Mouse (Mus musculus) lung, embryonic 16.5 days (tissue): ENCODE results near the gene CN725425. TPM values are rescaled to one million over a fixed set of nuclear protein-coding genes. Genes with fewer than 3 reads are reported as not detected.

Experiments
- ATAC-seq: fragments of 200-750 bp; cut with Nextera tagmentation; 2 replicates; pipeline ENCODE4 v1.8.0; 2017; ENCODE audit warnings: low read depth, mild to moderate bottlenecking, moderate library complexity
- H3K27ac ChIP-seq: fragments of 300-500 bp; sonication (generic); 2 replicates; pipeline ENCODE4 v1.5.1; 2014; ENCODE audit warnings: mild to moderate bottlenecking, control low read depth, low read length
- H3K27me3 ChIP-seq: fragments of 300-500 bp; sonication (generic); 2 replicates; pipeline ENCODE4 v1.6.1; 2014; ENCODE audit warnings: low read depth, low read length, mixed read lengths; ENCODE audit not compliant: control insufficient read depth, insufficient read depth
- H3K36me3 ChIP-seq: fragments of 300-500 bp; sonication (generic); 2 replicates; pipeline ENCODE4 v1.6.1; 2014; ENCODE audit warnings: low read length; ENCODE audit not compliant: control insufficient read depth, insufficient read depth
- H3K4me1 ChIP-seq: fragments of 300-500 bp; sonication (generic); replicated peaks from 2 replicates; pipeline ENCODE4 v1.6.1; 2014; ENCODE audit warnings: low read length, mixed read lengths; ENCODE audit not compliant: control insufficient read depth, insufficient read depth
- H3K4me2 ChIP-seq: fragments of 300-500 bp; sonication (generic); 2 replicates; pipeline ENCODE4 v1.6.1; 2014; ENCODE audit warnings: low read depth, low read length, control low read depth
- H3K4me3 ChIP-seq: fragments of 300-500 bp; sonication (generic); 2 replicates; pipeline ENCODE4 v1.5.1; 2014; ENCODE audit warnings: mild to moderate bottlenecking, low read length, control low read depth
- H3K9ac ChIP-seq: fragments of 300-500 bp; sonication (generic); 2 replicates; pipeline ENCODE4 v1.6.1; 2014; ENCODE audit warnings: low read length, control low read depth
- H3K9me3 ChIP-seq: fragments of 300-500 bp; sonication (generic); 2 replicates; pipeline ENCODE4 v1.6.1; 2016; ENCODE audit warnings: low read length; ENCODE audit not compliant: control insufficient read depth
- WGBS: fragments of 180-500 bp; shearing (Covaris S2); extraction: QIAGEN DNeasy Blood & Tissue Kit; methylation state at CpG from one replicate; pipeline ENCODE4 v1.1.7; 2014; 5-methylcytosine and 5-hydroxymethylcytosine counted together
- polyA plus RNA-seq: library from polyadenylated mRNA; unstranded; fragments of >200 nt; fragmentation: Nextera tagmentation; extraction: Ambion mirVana; gene quantifications from 2 replicates; pipeline ENCODE4 v1.2.1, GENCODE M21; 2015

The CN725425 gene
- not detected in 2 replicates for polyA plus RNA-seq

DNA sequence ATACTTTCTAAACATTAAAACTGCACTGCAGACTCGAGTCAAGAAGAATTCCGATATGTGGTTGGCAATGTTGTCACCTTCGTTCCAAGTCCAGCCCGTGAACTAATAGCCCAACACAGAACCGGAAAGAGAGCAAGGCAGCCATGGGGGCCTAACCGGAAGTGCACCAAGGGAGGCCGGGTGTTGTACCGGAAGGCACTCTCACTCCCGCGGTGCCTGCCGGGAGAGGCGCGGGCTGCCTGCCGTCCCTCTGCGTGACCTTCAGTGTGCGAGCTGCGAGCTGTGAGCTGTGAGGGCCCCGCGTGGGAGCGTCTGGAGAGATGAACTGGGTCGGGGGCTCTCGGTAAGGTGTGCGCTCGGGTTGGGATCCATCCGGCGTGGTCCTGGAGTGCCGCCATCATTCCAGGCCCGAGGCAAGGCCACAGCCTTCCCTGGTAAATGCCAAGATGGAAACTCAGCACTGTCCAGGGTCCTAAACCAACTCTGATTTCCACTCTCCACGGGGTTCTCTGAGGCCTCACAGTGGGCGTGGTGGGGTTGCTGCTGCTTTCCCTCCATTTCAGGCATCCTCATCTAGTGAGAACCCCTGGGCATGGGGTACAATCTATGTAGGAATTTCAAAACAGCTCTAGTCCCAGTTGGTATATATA, at the start of gene CN725425:
CN725425 (plus strand) TSS at position 239 of the 650 bp plus-strand sequence.
- no peaks in the 10 kb centered on the region for H3K4me1 ChIP-seq
- no peaks in the 10 kb centered on the region for H3K9me3 ChIP-seq
- H3K4me3 ChIP-seq = no peak within 1 kb of the TSS
- WGBS = 89% methylated on average over 29 of the region's 30 CpGs
- no peaks in the 10 kb centered on the region for H3K27me3 ChIP-seq
- H3K36me3 ChIP-seq = no peaks in the 10 kb centered on the region
- no peak for ATAC-seq
- H3K27ac ChIP-seq = no peak within 1 kb of the TSS
- no peak within 1 kb of the TSS for H3K4me2 ChIP-seq
- H3K9ac ChIP-seq = no peak within 1 kb of the TSS

DNA sequence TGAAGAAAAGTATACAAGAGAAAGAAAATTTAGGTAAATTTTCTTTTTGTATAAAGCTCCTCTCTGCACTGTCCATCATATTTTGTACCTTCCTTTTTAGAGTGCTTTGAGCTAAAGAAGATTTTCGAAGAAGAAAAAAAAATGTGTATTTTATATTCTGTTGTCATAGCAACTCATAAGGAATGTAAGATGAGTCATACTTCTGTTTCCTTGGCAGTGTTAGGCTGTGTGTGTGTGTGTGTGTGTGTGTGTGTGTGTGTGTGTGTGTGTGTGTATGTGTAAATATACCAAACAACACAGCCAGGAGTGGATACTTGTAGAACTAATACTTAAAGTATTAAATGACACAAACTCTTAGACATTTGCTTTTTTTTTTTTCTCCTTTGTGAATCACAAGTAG, 46.7 kb upstream of the CN725425 start:
- no peak overlapping the region for H3K9ac ChIP-seq
- ATAC-seq = no peak
- whole genome bisulfite sequencing = 28% methylated on average over 1 of the region's 1 CpGs

DNA sequence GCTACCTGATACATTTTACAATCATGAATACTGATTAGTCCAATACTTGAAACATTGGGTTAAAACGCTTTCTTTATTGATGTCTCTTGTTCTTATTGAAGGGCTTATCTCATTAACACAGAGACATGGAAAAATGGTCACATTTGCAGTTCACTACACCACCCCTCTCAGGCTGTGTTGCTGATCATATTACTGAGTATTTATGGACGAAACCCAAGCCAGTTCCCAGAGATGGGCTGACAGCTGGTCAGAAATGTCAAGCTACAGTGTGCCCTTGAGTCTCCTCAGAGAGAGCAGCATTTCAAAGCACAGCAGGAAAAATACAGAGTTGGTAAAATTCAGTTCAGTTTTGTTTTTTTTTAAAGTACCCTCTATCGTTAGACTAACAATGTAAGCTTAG, 46.0 kb upstream of the CN725425 start:
- Histone ChIP-seq H3K9me3 (no peaks in the 10 kb centered on the region), H3K4me3 (no peak overlapping the region), H3K4me1 (no peaks in the 10 kb centered on the region), H3K9ac (no peak overlapping the region), H3K36me3 (no peaks in the 10 kb centered on the region; the same call in 1 of the 2 replicates), H3K4me2 (no peak overlapping the region), H3K27me3 (no peaks in the 10 kb centered on the region), H3K27ac (no peak overlapping the region)
- 76% methylated on average over 3 of the region's 3 CpGs for WGBS
- ATAC-seq = no peak

More for the DNA sequence above, 46.7 kb upstream of the CN725425 start:
- Histone ChIP-seq H3K4me2 (no peak overlapping the region), H3K4me1 (no peaks in the 10 kb centered on the region), H3K27me3 (no peaks in the 10 kb centered on the region), H3K36me3 (no peaks in the 10 kb centered on the region; the same call in 1 of the 2 replicates), H3K27ac (no peak overlapping the region), H3K4me3 (no peak overlapping the region), H3K9me3 (no peaks in the 10 kb centered on the region)

DNA sequence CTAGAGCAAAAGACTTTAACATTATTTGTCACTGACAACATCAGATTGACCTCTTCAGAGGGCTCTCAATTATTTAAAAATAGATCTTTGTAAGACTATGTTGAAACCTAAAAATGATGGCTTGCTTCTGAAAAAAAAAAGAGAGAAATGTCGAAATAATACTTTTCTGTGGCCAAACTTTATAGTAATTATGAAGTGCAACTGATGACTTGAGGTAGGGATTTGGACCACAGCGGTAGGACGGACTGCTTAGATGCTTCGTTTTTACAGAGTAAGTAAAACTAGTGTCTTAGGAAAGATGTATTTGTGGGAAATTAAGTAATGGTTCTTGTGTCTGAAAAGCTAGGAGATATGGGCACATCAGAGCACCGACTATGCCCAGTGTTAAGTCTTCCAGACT, 38.1 kb upstream of the CN725425 start:
- Histone ChIP-seq H3K4me3 (no peak overlapping the region), H3K36me3 (no peaks in the 10 kb centered on the region; the same call in 1 of the 2 replicates), H3K9ac (no peak overlapping the region), H3K27me3 (no peaks in the 10 kb centered on the region), H3K4me1 (no peaks in the 10 kb centered on the region), H3K27ac (no peak overlapping the region), H3K4me2 (no peak overlapping the region), H3K9me3 (no peaks in the 10 kb centered on the region)
- ATAC-seq = peak; percentile 59
- WGBS = 61% methylated on average over 5 of the region's 5 CpGs

DNA sequence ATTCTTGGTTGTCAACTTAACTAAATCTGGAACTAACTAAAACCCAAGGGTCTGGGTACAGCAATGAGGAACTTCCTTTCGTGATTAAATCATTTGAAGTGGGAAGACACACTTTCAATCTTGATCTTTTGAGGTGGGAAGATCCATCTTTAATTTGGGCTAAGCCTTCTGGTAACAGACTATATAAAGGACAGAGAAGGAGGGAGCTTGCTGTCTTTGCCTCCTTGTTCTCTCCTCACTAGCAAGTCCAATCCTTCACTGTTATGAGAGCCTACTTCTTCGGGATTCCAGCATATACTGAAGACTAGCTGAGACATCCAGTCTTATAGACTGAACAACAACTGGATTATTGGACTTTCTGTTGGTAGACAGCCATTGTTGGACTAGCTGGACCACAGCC, 35.8 kb upstream of the CN725425 start:
- Histone ChIP-seq H3K36me3 (no peaks in the 10 kb centered on the region), H3K4me1 (no peaks in the 10 kb centered on the region), H3K27me3 (no peaks in the 10 kb centered on the region), H3K9me3 (no peaks in the 10 kb centered on the region), H3K4me2 (no peak overlapping the region), H3K27ac (no peak overlapping the region), H3K4me3 (no peak overlapping the region), H3K9ac (no peak overlapping the region)
- ATAC-seq = no peak
- whole genome bisulfite sequencing = 81% methylated on average over 2 of the region's 2 CpGs

DNA sequence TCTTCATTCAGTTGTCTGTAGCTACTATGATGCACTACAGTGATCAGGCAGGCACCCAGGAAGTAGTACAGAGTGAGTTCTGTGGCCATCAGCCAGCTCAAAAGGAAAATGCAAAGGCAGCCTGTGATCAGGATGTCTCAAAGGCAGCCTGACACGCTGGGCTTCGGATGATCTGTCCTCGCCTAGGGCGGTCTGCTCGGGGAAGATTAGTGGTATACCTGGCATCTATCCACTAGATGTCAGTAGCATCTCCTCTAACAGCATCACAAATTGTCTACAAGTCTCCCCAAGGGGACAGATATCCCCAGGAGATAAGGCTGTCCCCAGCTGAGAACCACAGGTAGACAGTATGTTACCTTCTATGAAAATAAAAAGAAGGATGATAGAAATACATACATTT, 34.3 kb upstream of the CN725425 start:
- no peak overlapping the region for H3K27ac ChIP-seq
- WGBS = 11% methylated on average over 5 of the region's 5 CpGs
- no peaks in the 10 kb centered on the region for H3K9me3 ChIP-seq
- H3K4me2 ChIP-seq = no peak overlapping the region
- no peak overlapping the region for H3K4me3 ChIP-seq
- H3K36me3 ChIP-seq = no peaks in the 10 kb centered on the region
- ATAC-seq = peak; percentile 45; the same call in 1 of the 2 replicates
- H3K9ac ChIP-seq = no peak overlapping the region
- no peaks in the 10 kb centered on the region for H3K27me3 ChIP-seq
- H3K4me1 ChIP-seq = no peaks in the 10 kb centered on the region

DNA sequence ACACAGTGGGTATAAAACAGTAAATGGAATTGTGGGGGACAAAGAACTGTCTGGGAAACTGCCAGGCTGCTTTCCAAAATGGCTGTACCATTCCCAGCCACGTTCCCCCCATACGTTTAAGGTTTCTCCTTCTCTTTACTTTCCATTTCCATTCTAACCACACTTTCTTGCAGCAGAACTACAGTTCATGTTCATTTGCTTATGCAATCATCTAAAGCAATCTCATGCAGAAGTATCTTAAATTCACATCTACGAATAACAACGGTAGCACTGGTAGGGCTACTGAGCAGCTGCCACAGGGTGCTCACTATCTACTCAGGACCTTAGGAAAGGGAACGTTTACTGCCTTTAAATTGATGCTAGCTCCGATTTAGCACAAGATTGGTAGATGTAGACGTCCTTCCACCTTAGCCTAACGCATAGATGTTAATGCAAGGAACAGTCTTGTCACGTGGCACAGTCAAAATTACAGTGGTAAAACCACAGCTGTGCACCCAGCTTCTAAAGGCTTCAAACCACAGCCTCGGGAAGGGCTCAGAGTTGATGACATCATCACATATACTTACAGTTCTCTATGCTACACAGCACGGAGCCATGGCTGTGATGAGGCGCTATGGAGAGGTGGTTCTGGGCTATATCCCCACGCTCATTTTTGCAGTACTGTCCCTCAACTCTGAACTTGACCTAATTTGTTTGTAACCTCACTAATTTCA, 31.3 kb upstream of the CN725425 start:
- ATAC-seq = no peak
- Histone ChIP-seq H3K27me3 (no peaks in the 10 kb centered on the region), H3K4me2 (no peak overlapping the region), H3K9ac (no peak overlapping the region), H3K27ac (no peak overlapping the region), H3K9me3 (no peaks in the 10 kb centered on the region), H3K4me3 (no peak overlapping the region), H3K36me3 (no peaks in the 10 kb centered on the region), H3K4me1 (no peaks in the 10 kb centered on the region)
- 78% methylated on average over 13 of the region's 13 CpGs for WGBS

DNA sequence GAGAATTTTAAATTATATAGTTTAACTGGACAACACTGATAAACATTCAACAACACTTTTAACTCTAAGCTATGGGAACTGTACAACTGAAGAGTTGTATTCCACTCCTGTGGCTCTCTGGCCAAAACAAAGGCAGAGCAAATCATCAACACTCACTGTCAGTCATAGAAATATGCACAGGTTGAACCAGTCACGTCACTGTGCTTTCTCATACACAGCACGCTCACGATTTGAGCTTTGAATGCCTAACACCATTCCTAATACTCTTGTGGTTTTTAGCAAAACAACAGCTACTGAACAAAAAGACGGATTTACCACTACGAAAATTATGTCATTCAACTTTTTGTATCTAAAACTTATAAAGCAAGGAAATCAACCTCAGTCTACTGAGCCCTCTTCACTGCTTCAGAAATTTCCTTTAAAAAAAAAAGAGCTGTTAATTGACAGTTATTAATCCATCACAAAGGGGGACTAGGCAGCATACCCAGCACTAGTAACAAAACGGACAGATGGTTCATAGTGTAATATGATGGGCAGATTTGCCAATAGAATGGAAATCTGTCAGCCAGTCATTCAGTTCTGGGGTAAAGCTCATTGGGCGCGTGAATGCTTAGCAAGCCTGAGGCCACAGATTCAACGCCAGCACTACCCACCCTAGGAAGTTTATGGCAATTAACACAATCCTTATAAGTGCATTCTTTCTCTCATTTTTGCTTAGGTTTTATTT, 28.5 kb upstream of the CN725425 start:
- Histone ChIP-seq H3K27me3 (no peaks in the 10 kb centered on the region), H3K9me3 (no peaks in the 10 kb centered on the region), H3K27ac (no peak overlapping the region; the same call in 1 of the 2 replicates), H3K36me3 (no peaks in the 10 kb centered on the region), H3K4me3 (no peak overlapping the region), H3K4me1 (no peaks in the 10 kb centered on the region), H3K4me2 (no peak overlapping the region), H3K9ac (no peak overlapping the region)
- WGBS = 75% methylated on average over 9 of the region's 9 CpGs
- ATAC-seq = no peak

DNA sequence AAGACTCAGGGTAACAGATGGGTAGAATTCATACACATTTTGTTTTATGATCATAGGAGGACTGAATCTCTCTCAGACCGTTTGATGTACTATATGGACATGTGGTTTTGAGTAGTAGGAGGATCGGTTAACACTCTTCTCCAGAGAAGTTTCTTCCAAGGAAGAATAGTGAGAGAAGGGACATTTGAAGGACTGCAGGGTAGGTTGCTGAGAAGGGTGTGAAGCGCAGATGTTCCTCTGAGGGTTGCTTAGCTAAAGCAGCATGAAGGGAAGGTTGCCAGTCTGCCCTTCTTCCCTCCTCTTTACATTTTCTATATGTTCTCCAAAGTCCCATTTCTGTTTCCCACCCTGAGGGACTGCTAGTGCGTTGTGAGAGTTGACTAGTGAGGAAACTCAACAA, 28.0 kb upstream of the CN725425 start:
- Histone ChIP-seq H3K36me3 (no peaks in the 10 kb centered on the region), H3K27me3 (no peaks in the 10 kb centered on the region), H3K27ac (peak overlapping the region; percentile 55), H3K9me3 (no peaks in the 10 kb centered on the region), H3K4me3 (no peak overlapping the region), H3K4me2 (no peak overlapping the region), H3K9ac (no peak overlapping the region), H3K4me1 (no peaks in the 10 kb centered on the region)
- 83% methylated on average over 4 of the region's 4 CpGs for WGBS
- no peak for ATAC-seq
